Mouse (Mus musculus) small intestine, adult 2 months (tissue): ENCODE measurements around the gene Hspa5. TPM values are rescaled to one million over a fixed set of nuclear protein-coding genes. Genes with fewer than 3 reads are reported as not detected.

Source experiments
- H3K27ac ChIP-seq: fragments of 200-500 bp; 2 replicates; pipeline ENCODE4 v1.5.1; 2012; ENCODE audit warnings: low read depth, low read length, control low read depth, inconsistent platforms; ENCODE audit not compliant: insufficient read depth
- H3K27me3 ChIP-seq: fragments of 200-500 bp; 2 replicates; pipeline ENCODE4 v1.6.1; 2012; ENCODE audit warnings: mild to moderate bottlenecking, moderate library complexity, low read length, inconsistent platforms; ENCODE audit not compliant: control insufficient read depth, insufficient read depth
- H3K36me3 ChIP-seq: fragments of 200-500 bp; 2 replicates; pipeline ENCODE4 v1.6.1; 2012; ENCODE audit warnings: mild to moderate bottlenecking, low read length, control low read depth, inconsistent platforms; ENCODE audit not compliant: control insufficient read depth, insufficient read depth
- H3K4me1 ChIP-seq: fragments of 200-500 bp; 2 replicates; pipeline ENCODE4 v1.6.1; 2012; ENCODE audit warnings: low read length, inconsistent platforms, mixed read lengths; ENCODE audit not compliant: control insufficient read depth, insufficient read depth, insufficient read length
- H3K4me3 ChIP-seq: fragments of 200-500 bp; 2 replicates; pipeline ENCODE4 v1.5.1; 2012; ENCODE audit warnings: low read depth, mild to moderate bottlenecking, control low read depth, inconsistent platforms, low read length, moderate library complexity
- CTCF ChIP-seq: fragments of 200-500 bp; IDR thresholded peaks from 2 replicates; pipeline ENCODE4 v1.5.1; 2012; ENCODE audit warnings: low read depth, mild to moderate bottlenecking, control low read depth, inconsistent platforms, low read length, moderate library complexity, mixed read lengths; ENCODE audit not compliant: insufficient replicate concordance, insufficient read length; ENCODE audit errors: extremely low read depth
- POLR2A ChIP-seq: fragments of 200-500 bp; IDR thresholded peaks from 2 replicates; pipeline ENCODE4 v1.6.1; 2012; ENCODE audit warnings: low read depth, mild to moderate bottlenecking, control low read depth, inconsistent platforms, low read length, moderate library complexity
- WGBS: fragments of 180-500 bp; shearing (Covaris S2); methylation state at CpG from one replicate; pipeline ENCODE4 v1.1.7; 2018; 5-methylcytosine and 5-hydroxymethylcytosine counted together
- polyA plus RNA-seq: library from polyadenylated mRNA; depleted of rRNA; stranded (reverse); fragments of >200 nt; gene quantifications from 2 replicates; pipeline ENCODE4 v1.2.3, GENCODE M21; 2012

Hspa5 gene
- polyA plus RNA-seq, 1 experiment, result 340 TPM

DNA sequence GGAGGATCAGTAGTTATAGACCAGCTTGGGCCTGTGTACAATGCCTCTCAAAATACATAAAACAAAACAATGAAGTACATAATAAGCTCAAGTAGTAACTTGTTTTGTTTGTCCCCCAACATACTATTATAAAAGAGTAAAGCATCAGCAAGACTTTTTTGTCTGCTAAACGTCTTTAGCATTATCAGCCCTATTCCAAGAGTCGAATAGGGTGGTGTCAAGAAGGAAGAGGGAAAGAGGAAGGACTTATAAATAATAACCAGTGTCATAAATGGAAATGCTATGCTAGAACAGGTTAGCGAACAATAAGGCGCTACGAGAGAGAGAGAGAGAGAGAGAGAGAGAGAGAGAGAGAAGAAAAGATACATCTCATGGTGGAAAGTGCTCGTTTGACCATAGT lies 819 bp upstream of the Hspa5 start:
- H3K27me3 ChIP-seq, result no peaks in the 10 kb centered on the region

DNA sequence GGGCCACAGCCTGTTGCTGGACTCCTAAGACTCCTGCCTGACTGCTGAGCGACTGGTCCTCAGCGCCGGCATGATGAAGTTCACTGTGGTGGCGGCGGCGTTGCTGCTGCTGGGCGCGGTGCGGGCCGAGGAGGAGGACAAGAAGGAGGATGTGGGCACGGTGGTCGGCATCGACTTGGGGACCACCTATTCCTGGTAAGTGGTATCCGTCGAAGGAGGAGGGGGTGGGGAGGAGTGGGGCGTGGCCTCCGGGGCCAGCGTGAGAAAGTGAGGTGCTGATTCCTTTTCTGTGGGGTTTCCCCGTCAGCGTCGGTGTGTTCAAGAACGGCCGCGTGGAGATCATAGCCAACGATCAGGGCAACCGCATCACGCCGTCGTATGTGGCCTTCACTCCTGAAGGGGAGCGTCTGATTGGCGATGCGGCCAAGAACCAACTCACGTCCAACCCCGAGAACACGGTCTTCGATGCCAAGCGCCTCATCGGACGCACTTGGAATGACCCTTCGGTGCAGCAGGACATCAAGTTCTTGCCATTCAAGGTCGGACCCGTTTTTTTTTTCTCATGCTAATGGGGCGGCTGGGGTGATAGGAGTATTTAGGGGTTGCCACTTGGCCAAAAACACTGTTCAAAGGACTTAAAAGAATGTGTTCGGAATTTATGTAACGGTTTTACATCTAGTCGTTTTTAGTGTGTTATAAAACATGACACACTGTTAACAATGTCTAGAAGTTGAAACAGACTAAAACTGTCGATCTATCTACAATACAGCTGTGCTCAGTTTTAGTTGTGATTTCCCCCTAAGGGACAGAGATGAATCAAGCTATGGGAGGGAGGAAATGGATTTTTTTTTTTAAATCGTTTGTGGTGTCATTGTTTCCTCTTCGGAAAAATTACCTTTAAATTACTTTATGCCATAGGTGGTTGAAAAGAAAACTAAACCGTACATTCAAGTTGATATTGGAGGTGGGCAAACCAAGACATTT lies 774 bp downstream of the Hspa5 start:
- Histone ChIP-seq H3K4me1 (peaks cover 11% of the 10 kb centered on the region; the same call in 1 of the 2 replicates), H3K27ac (peak overlapping the region; percentile 85), H3K36me3 (peaks cover 41% of the 10 kb centered on the region), H3K27me3 (no peaks in the 10 kb centered on the region), H3K4me3 (peak overlapping the region; percentile 80)
- no peak; the same call in 1 of the 2 replicates for TF ChIP-seq POLR2A
- TF ChIP-seq CTCF, result no peak
- WGBS, result under 1% methylated on average over 50 of the region's 50 CpGs

More for the DNA sequence above, 819 bp upstream of the Hspa5 start:
- Histone ChIP-seq H3K4me1 (peaks cover 11% of the 10 kb centered on the region; the same call in 1 of the 2 replicates), H3K36me3 (peaks cover 26% of the 10 kb centered on the region), H3K27ac (peak overlapping the region; percentile 71), H3K4me3 (peak overlapping the region; percentile 73)
- WGBS, result under 1% methylated on average over 6 of the region's 6 CpGs
- TF ChIP-seq POLR2A (no peak), CTCF (no peak)

DNA sequence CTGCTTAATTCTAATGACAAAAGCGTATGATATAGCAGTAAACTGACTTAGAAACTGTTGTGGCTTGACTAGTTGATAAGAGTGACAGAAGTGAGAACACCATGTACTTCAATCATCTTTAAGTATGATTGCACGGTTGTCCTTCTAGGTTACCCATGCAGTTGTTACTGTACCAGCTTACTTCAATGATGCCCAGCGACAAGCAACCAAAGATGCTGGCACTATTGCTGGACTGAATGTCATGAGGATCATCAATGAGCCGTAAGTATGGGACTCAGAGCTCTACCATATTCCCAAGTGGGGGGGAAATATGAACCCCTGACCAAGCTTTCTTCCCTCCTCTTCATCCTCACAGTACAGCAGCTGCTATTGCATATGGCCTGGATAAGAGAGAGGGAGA lies 1.9 kb downstream of the Hspa5 start:
- WGBS, result 58% methylated on average over 4 of the region's 4 CpGs
- no peaks in the 10 kb centered on the region for H3K27me3 ChIP-seq
- peaks cover 11% of the 10 kb centered on the region; the same call in 1 of the 2 replicates for H3K4me1 ChIP-seq
- H3K4me3 ChIP-seq, result peak overlapping the region; percentile 32; the same call in 1 of the 2 replicates
- H3K27ac ChIP-seq, result no peak overlapping the region
- peaks cover 49% of the 10 kb centered on the region for H3K36me3 ChIP-seq
- no peak for TF ChIP-seq CTCF
- no peak for TF ChIP-seq POLR2A

DNA sequence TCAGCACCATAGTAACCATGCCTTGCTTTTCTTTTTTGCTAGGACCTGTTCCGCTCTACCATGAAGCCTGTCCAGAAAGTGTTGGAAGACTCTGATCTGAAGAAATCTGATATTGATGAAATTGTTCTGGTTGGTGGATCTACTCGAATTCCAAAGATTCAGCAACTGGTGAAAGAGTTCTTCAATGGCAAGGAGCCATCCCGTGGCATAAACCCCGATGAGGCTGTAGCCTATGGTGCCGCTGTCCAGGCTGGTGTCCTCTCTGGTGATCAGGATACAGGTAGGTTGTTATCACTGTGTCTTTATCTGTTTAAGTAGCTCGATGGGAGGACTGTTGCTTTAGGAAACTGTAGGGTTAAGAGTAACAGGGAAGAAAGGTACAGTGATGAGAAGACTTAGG lies 2.7 kb downstream of the Hspa5 start:
- Histone ChIP-seq H3K36me3 (peaks cover 55% of the 10 kb centered on the region), H3K4me3 (peak overlapping the region; percentile 28), H3K4me1 (peaks cover 11% of the 10 kb centered on the region; the same call in 1 of the 2 replicates), H3K27me3 (no peaks in the 10 kb centered on the region), H3K27ac (no peak overlapping the region)
- TF ChIP-seq CTCF, result no peak
- no peak for TF ChIP-seq POLR2A
- WGBS, result 63% methylated on average over 6 of the region's 6 CpGs

DNA sequence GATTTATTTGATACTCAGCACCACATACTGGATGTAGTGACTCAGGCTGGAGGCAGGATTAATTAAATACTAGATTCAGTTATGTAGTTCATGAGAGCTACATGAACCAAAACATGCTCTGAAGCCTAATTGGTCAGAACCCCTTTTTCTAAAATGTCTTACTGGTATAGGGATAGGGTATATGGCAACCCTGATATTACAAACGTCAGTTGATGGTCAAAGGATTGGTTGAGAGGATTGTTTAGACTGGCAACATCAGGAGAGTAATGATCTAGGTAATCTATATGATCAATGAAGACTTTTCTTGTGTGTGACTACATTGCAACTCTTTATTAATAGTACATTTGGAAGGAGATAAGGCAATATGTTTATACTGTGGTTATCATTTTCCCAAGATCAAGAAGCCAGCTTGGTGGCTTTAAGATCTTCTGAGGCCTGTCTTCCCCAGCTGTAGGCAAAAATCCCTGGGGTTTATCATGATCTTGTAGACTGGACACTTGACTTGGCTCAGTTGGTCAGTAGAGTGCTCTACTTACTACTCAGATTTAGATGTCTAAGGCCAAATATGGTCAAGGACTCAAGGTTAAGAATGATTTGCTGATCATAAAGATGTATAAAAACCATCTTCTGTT lies 5.6 kb downstream of the Hspa5 start:
- TF ChIP-seq CTCF (no peak), POLR2A (no peak)
- Histone ChIP-seq H3K27me3 (no peaks in the 10 kb centered on the region), H3K4me1 (peaks cover 11% of the 10 kb centered on the region; the same call in 1 of the 2 replicates), H3K27ac (no peak overlapping the region), H3K36me3 (peaks cover 58% of the 10 kb centered on the region), H3K4me3 (no peak overlapping the region)
- WGBS, result 21% methylated on average over 1 of the region's 1 CpGs

DNA sequence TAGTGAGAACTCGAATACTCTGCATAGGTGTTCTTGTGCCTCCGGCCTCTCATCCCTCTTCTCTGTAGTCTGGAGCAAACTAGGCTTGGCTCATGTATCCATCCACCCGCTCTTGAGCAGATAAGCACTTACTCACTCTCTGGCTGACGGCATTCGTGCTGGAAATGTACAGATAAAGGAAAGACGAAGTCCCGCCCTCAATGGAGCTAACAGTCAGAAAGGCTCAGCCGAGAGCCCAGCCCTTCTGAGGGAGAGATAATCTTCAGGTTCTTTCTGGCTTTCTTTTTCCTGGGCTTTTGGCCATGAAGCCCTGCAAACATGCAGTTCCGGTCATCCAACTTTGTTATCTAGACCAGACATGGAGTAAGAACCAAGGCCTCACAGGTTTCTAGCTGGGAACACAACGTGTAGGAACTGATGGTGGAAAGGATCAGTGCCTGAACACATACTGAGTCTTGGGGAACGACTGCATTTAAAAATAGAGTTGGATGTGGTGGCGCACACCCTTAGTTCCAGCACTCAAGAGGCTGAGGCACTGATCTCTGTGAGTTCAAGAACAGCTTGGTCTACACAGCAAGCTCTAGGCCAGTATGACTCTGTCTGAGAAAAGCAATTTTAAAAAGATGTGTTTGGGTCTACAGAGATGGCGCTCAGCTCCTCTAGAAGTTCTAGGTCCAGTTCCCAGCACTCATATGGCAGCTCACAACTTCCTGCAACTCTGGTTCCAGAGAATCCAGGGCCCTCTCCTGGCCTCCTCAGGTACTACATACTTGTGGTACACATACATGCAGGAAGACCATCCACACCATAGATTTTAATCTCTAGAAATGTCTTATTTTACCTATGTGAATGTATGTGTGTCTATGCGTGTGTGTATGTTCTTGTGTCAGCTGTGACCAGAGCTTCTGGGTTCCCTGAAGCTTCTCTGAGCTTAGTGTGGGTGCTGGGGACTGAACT lies 11.6 kb downstream of the Hspa5 start:
- no peak overlapping the region for H3K27ac ChIP-seq
- peaks cover 17% of the 10 kb centered on the region for H3K36me3 ChIP-seq
- no peaks in the 10 kb centered on the region for H3K4me1 ChIP-seq
- TF ChIP-seq CTCF (no peak), POLR2A (no peak)
- H3K4me3 ChIP-seq, result no peak overlapping the region
- WGBS, result 69% methylated on average over 14 of the region's 14 CpGs
- no peaks in the 10 kb centered on the region for H3K27me3 ChIP-seq
